Mouse (Mus musculus): ENCODE results near the gene Gm4064. TPM values are rescaled to one million over a fixed set of nuclear protein-coding genes. Genes with fewer than 3 reads are reported as not detected.
"Not testable (repeated sequence)": the region's sequence is repeated elsewhere in the genome, so short reads cannot be mapped to it uniquely, and the experiment has no call there.

Gene Gm4064
- polyA plus RNA-seq (2015; fragmentation: Nextera tagmentation; extraction: Ambion mirVana): not detected in 2 replicates

DNA sequence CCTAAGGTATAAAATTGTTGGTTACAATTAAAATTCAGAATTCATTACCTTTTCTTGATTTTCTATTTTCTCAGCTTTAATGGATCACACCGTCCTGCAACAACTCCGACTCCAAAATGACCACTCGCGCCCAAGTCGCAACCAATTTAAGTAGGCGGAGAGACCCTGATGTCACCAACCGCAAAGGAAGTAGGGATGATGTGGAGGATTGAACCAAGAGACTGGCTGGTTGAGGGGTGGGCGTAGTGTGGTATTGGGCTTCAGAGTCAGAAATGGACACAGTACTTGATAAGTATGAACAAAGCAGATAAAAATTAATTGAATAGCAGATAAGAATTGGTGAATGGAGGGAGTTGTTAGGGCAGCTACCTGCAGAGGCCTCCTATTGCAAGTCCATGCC is at the start of gene Gm4064:
Gene Gm4064, minus strand, starts transcription at position 101 of the 400 bp plus-strand sequence.
- no CpG with 5 or more reads among the region's 8 CpGs for WGBS

DNA sequence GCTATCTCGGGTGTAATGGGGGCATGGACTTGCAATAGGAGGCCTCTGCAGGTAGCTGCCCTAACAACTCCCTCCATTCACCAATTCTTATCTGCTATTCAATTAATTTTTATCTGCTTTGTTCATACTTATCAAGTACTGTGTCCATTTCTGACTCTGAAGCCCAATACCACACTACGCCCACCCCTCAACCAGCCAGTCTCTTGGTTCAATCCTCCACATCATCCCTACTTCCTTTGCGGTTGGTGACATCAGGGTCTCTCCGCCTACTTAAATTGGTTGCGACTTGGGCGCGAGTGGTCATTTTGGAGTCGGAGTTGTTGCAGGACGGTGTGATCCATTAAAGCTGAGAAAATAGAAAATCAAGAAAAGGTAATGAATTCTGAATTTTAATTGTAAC is 34.4 kb upstream of the Gm4064 start, which contains the start of the genes Rbmy and Gm10256:
Gene Rbmy, plus strand, starts transcription at position 301 of the 400 bp plus-strand sequence.
Gene Gm10256, plus strand, starts transcription at position 320 of the 400 bp plus-strand sequence.
- WGBS: no CpG with 5 or more reads among the region's 9 CpGs
- not testable (repeated sequence) for H3K4me3 ChIP-seq (ENCODE audit: low read depth, low read length); H3K27ac ChIP-seq (ENCODE audit: low read depth, low read length); H3K9ac ChIP-seq (ENCODE audit: low read depth, low read length); H3K4me2 ChIP-seq (replicated peaks; ENCODE audit: low read depth); H3K27me3 ChIP-seq (replicated peaks; ENCODE audit: control insufficient read depth, insufficient read depth, low read length); H3K4me1 ChIP-seq (replicated peaks; ENCODE audit: control insufficient read depth, insufficient read depth, low read length); ATAC-seq; H3K36me3 ChIP-seq (ENCODE audit: control insufficient read depth, insufficient read depth); H3K9me3 ChIP-seq (ENCODE audit: control insufficient read depth)

More for the DNA sequence above, at the start of gene Gm4064:
- ATAC-seq; H3K9me3 ChIP-seq (ENCODE audit: control insufficient read depth); H3K9ac ChIP-seq (ENCODE audit: low read depth, low read length); H3K4me1 ChIP-seq (replicated peaks; ENCODE audit: control insufficient read depth, insufficient read depth, low read length); H3K4me2 ChIP-seq (replicated peaks; ENCODE audit: low read depth); H3K27me3 ChIP-seq (replicated peaks; ENCODE audit: control insufficient read depth, insufficient read depth, low read length); H3K36me3 ChIP-seq (ENCODE audit: control insufficient read depth, insufficient read depth); H3K27ac ChIP-seq (ENCODE audit: low read depth, low read length); H3K4me3 ChIP-seq (ENCODE audit: low read depth, low read length): not testable (repeated sequence)

Other genes with a start within 250 kb of the Gm4064 start
- not detected in 2 replicates for gene H2al2c, start 197.1 kb downstream of the Gm4064 start, polyA plus RNA-seq (2015; fragmentation: Nextera tagmentation; extraction: Ambion mirVana)
- not detected in 2 replicates for gene Sry, start 132.5 kb downstream of the Gm4064 start, polyA plus RNA-seq (2015; fragmentation: Nextera tagmentation; extraction: Ambion mirVana)
- not detected in 2 replicates for gene H2al2b, start 75.5 kb downstream of the Gm4064 start, polyA plus RNA-seq (2015; fragmentation: Nextera tagmentation; extraction: Ambion mirVana)
- not detected in 2 replicates for gene Rbmy, start 34.5 kb upstream of the Gm4064 start, polyA plus RNA-seq (2015; fragmentation: Nextera tagmentation; extraction: Ambion mirVana)
- gene Gm10256, start 34.5 kb upstream of the Gm4064 start, polyA plus RNA-seq (2015; fragmentation: Nextera tagmentation; extraction: Ambion mirVana): not detected in 2 replicates
- gene Gm10352, start 104.8 kb upstream of the Gm4064 start, polyA plus RNA-seq (2015; fragmentation: Nextera tagmentation; extraction: Ambion mirVana): not detected in 2 replicates
- not detected in 2 replicates for gene Gm29289, start 136.4 kb upstream of the Gm4064 start, polyA plus RNA-seq (2015; fragmentation: Nextera tagmentation; extraction: Ambion mirVana)